ENCODE assay signal across 7 mouse cellular contexts in genomic region chr6:72538562-72539031, GRCm38 (mm10). TPM values are rescaled to one million over a fixed set of nuclear protein-coding genes. Genes with fewer than 3 reads are reported as not detected.
A peak's percentile ranks its signal among the peaks of the same experiment; 100 is the strongest.
DNase-seq lines count a peak whose midpoint lies in the region; ATAC-seq lines count a peak whose summit lies in the region.

No protein-coding gene starts in this region.

- H3K9ac ChIP-seq in midbrain, embryonic 13.5 days (replicated peaks): peak overlapping the region; percentile 74

- ATAC-seq in granulocyte monocyte progenitor cell, adult 5-6 weeks (replicated peaks; ENCODE audit: poor library complexity, severe bottlenecking): peak; percentile 87
- peak; percentile 98 for ATAC-seq in midbrain, embryonic 13.5 days

- WGBS in embryonic facial prominence, embryonic 10.5 days: 3% methylated on average over 16 of the region's 16 CpGs
- 2% methylated on average over 16 of the region's 16 CpGs for WGBS in limb, embryonic 10.5 days
- WGBS in midbrain, embryonic 13.5 days: 3% methylated on average over 16 of the region's 16 CpGs

- no peaks in the 10 kb centered on the region for H3K9me3 ChIP-seq in embryonic facial prominence, embryonic 10.5 days
- H3K9me3 ChIP-seq in limb, embryonic 10.5 days (replicated peaks): no peaks in the 10 kb centered on the region
- no peaks in the 10 kb centered on the region for H3K9me3 ChIP-seq in midbrain, embryonic 13.5 days

- H3K4me3 ChIP-seq in embryonic facial prominence, embryonic 10.5 days: peak overlapping the region; percentile 65
- H3K4me3 ChIP-seq in limb, embryonic 10.5 days: peak overlapping the region; percentile 54
- H3K4me3 ChIP-seq in midbrain, embryonic 13.5 days (replicated peaks): peak overlapping the region; percentile 46

- peak; percentile 87 for DNase-seq in adrenal gland, postnatal 10 days
- DNase-seq in embryonic facial prominence, embryonic 10.5 days (ENCODE audit: low spot score): peak; percentile 77
- peak; percentile 95 for DNase-seq in kidney, adult 11 months
- DNase-seq in limb, embryonic 10.5 days (ENCODE audit: low spot score): peak; percentile 71
- peak; percentile 70 for DNase-seq in spleen, adult 12 weeks (ENCODE audit: low spot score)

- H3K4me2 ChIP-seq in midbrain, embryonic 13.5 days (replicated peaks): peak overlapping the region; percentile 63

- H3K27ac ChIP-seq in embryonic facial prominence, embryonic 10.5 days (replicated peaks): peak overlapping the region; percentile 78
- peak overlapping the region; percentile 77 for H3K27ac ChIP-seq in limb, embryonic 10.5 days
- H3K27ac ChIP-seq in midbrain, embryonic 13.5 days: no peak overlapping the region

- no peaks in the 10 kb centered on the region for H3K36me3 ChIP-seq in embryonic facial prominence, embryonic 10.5 days (replicated peaks)
- no peaks in the 10 kb centered on the region for H3K36me3 ChIP-seq in limb, embryonic 10.5 days
- H3K36me3 ChIP-seq in midbrain, embryonic 13.5 days: no peaks in the 10 kb centered on the region

- peaks cover 37% of the 10 kb centered on the region for H3K4me1 ChIP-seq in embryonic facial prominence, embryonic 10.5 days
- H3K4me1 ChIP-seq in limb, embryonic 10.5 days: peaks cover 34% of the 10 kb centered on the region
- peaks cover 19% of the 10 kb centered on the region for H3K4me1 ChIP-seq in midbrain, embryonic 13.5 days (replicated peaks)

- H3K27me3 ChIP-seq in embryonic facial prominence, embryonic 10.5 days (replicated peaks; ENCODE audit: low read depth, poor library complexity, severe bottlenecking): no peaks in the 10 kb centered on the region
- no peaks in the 10 kb centered on the region for H3K27me3 ChIP-seq in limb, embryonic 10.5 days (ENCODE audit: low read depth, poor library complexity, severe bottlenecking)
- no peaks in the 10 kb centered on the region for H3K27me3 ChIP-seq in midbrain, embryonic 13.5 days

RNA-seq across cellular contexts. Expression of gene Capg, which starts 5.6 kb away (rescaled TPM):
- 10 to 100 TPM; 28.1 to 33.5 TPM for total RNA-seq in adrenal gland, postnatal 10 days (2021)
- polyA plus RNA-seq in embryonic facial prominence, embryonic 10.5 days (2016; fragmentation: Nextera tagmentation; extraction: Ambion mirVana): 14.8 and 16.0 TPM in 2 replicates
- total RNA-seq in granulocyte monocyte progenitor cell, adult 5-6 weeks (2014; fragmentation: Nextera tagmentation): 32.4 and 69.3 TPM in 2 replicates
- 52.4 and 56.6 TPM in 2 replicates for total RNA-seq in granulocyte monocyte progenitor cell, adult 5-6 weeks (2017)
- 20.8 and 23.3 TPM in 2 replicates for polyA plus RNA-seq in limb, embryonic 10.5 days (2016; fragmentation: Nextera tagmentation; extraction: Ambion mirVana)
- 5.3 and 5.7 TPM in 2 replicates for polyA plus RNA-seq in midbrain, embryonic 13.5 days (2015; fragmentation: Nextera tagmentation; extraction: Ambion mirVana)

RNA-seq across cellular contexts. Expression of gene Sh2d6, which starts 17.1 kb away (rescaled TPM):
- total RNA-seq in adrenal gland, postnatal 10 days (2021): under 1 TPM; 0.27 to 0.48 TPM
- polyA plus RNA-seq in embryonic facial prominence, embryonic 10.5 days (2016; fragmentation: Nextera tagmentation; extraction: Ambion mirVana): 0.16 and 0.19 TPM in 2 replicates
- total RNA-seq in granulocyte monocyte progenitor cell, adult 5-6 weeks (2014; fragmentation: Nextera tagmentation): not detected in 2 replicates
- total RNA-seq in granulocyte monocyte progenitor cell, adult 5-6 weeks (2017): 0.26 and 0.62 TPM in 2 replicates
- polyA plus RNA-seq in limb, embryonic 10.5 days (2016; fragmentation: Nextera tagmentation; extraction: Ambion mirVana): 0.15 TPM in 1 of 2 replicates, not detected in the other
- 1.5 TPM in 2 replicates for polyA plus RNA-seq in midbrain, embryonic 13.5 days (2015; fragmentation: Nextera tagmentation; extraction: Ambion mirVana)

RNA-seq across cellular contexts. Expression of gene Elmod3, which starts 59.6 kb away (rescaled TPM):
- total RNA-seq in adrenal gland, postnatal 10 days (2021): 10 to 100 TPM; 13.3 to 15.8 TPM
- 13.9 and 14.8 TPM in 2 replicates for polyA plus RNA-seq in embryonic facial prominence, embryonic 10.5 days (2016; fragmentation: Nextera tagmentation; extraction: Ambion mirVana)
- total RNA-seq in granulocyte monocyte progenitor cell, adult 5-6 weeks (2014; fragmentation: Nextera tagmentation): 12.6 and 14.0 TPM in 2 replicates
- 7.4 and 16.3 TPM in 2 replicates for total RNA-seq in granulocyte monocyte progenitor cell, adult 5-6 weeks (2017)
- polyA plus RNA-seq in limb, embryonic 10.5 days (2016; fragmentation: Nextera tagmentation; extraction: Ambion mirVana): 14.0 and 14.6 TPM in 2 replicates
- 15.7 and 16.5 TPM in 2 replicates for polyA plus RNA-seq in midbrain, embryonic 13.5 days (2015; fragmentation: Nextera tagmentation; extraction: Ambion mirVana)

RNA-seq across cellular contexts. Expression of gene Retsat, which starts 59.7 kb away (rescaled TPM):
- 100 to 1,000 TPM; 359 to 375 TPM for total RNA-seq in adrenal gland, postnatal 10 days (2021)
- 8.6 and 8.9 TPM in 2 replicates for polyA plus RNA-seq in embryonic facial prominence, embryonic 10.5 days (2016; fragmentation: Nextera tagmentation; extraction: Ambion mirVana)
- total RNA-seq in granulocyte monocyte progenitor cell, adult 5-6 weeks (2014; fragmentation: Nextera tagmentation): 17.7 and 20.8 TPM in 2 replicates
- total RNA-seq in granulocyte monocyte progenitor cell, adult 5-6 weeks (2017): 28.0 and 32.0 TPM in 2 replicates
- 9.9 and 10.1 TPM in 2 replicates for polyA plus RNA-seq in limb, embryonic 10.5 days (2016; fragmentation: Nextera tagmentation; extraction: Ambion mirVana)
- polyA plus RNA-seq in midbrain, embryonic 13.5 days (2015; fragmentation: Nextera tagmentation; extraction: Ambion mirVana): 5.0 and 6.2 TPM in 2 replicates
